Mouse (Mus musculus) liver, embryonic 14.5 days (tissue): Measurements from ENCODE around the gene Mmp14.

Source experiments
- CTCF ChIP-seq: IDR thresholded peaks from 2 replicates; pipeline ENCODE4 v1.5.1; 2016; ENCODE audit warnings: antibody characterized with exemption, low read depth, control low read depth
- EP300 ChIP-seq: IDR thresholded peaks from 2 replicates; pipeline ENCODE4 v1.6.1; 2016; ENCODE audit warnings: antibody characterized with exemption, low read depth

DNA sequence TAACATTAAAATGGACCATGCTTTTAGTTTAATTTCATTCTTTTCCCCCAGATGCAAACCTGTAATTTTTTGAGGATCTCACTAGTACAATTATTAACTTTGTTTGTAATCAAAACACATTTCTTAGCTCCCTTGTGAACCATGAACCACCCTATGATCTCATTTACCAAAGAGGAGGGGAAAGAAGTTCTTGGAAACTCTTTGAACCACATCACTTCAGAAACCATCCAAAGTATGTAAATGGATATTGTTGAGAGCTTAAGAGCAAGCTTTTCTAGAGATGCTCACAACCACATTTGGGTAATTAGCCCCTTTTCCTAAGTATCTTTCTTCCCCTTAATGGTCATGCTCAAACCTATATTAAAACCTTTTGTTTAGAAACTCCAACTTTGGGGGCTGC is 37.1 kb upstream of the Mmp14 start:
- TF ChIP-seq CTCF (no peak), EP300 (no peak)
